In the genomic region with DNA sequence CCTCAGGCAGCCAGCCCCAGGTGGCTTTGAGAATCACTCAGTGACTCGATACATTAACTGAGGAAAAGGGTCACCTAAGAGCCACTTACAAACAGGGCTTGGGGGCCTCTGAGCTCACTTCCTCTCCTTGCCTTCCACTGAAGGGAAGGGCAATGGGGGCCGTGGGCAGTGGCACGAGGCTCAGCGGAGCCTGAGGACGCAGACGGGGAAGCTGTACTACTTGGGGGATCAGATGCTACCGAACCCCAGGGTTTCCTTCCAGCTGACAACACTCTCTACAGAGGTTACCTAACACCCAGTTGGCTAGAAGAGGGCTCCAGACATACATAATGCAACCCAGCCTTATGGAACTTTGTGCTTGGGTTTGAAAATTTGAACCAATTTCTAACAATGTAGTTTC, we compare ENCODE assay signal across 13 mouse cellular contexts.
"Had no signal": no experiment of that assay in that cellular context is flagged by ENCODE, and none has a peak within 500 bp of the region (broad histone marks: within the 10 kb centered on the region; RNA-seq: fewer than 3 reads in every experiment).

No protein-coding gene starts in this region.

- DNase-seq: lung, adult 18-20 months; lung, embryonic 14.5 days; lung, postnatal 10 days; retina, postnatal 1 day; right cerebral cortex, adult 18-20 months; right cerebral cortex, postnatal 25 days; right cerebral cortex, postnatal 4 days; spleen, adult 18-20 months; thymus, adult 18-20 months; thymus, postnatal 14 days; thymus, postnatal 36 days had no signal

- ATAC-seq: midbrain, embryonic 13.5 days; midbrain, embryonic 15.5 days had no signal
